Mouse (Mus musculus) retina, postnatal 1 day (tissue): ENCODE measurements around the gene Lipa.

Experiments used
- DNase-seq: peaks from one replicate; pipeline ENCODE4 v3.0.0-alpha.2; 2012

The Lipa gene

GRCm38 (mm10) chr19:34521978-34522377, 5.3 kb downstream of the Lipa start:
- DNase-seq = no peak

- no peak for DNase-seq
Observed at GRCm38 (mm10) chr19:34521361-34521760, 5.9 kb downstream of the Lipa start.

DNA sequence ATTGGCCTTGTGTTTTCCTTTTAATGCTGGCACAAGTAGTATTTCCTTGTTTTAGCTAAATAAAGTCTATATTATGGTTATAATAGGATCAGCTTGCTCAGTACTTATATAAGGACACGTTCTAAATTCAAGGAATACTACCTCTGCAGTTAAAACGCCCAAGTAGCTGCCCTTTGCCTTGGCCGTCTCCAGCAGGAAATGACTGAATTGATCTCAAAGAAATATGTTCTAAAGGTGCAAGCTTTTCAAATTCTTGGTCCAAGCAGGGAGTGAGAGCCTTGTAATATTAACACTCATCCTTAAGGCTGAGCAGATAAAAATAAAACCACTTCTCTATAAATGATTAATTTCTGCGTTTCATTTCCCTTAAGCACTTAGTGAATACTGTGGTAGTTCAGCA, 7.2 kb downstream of the Lipa start:
- DNase-seq = no peak

DNA sequence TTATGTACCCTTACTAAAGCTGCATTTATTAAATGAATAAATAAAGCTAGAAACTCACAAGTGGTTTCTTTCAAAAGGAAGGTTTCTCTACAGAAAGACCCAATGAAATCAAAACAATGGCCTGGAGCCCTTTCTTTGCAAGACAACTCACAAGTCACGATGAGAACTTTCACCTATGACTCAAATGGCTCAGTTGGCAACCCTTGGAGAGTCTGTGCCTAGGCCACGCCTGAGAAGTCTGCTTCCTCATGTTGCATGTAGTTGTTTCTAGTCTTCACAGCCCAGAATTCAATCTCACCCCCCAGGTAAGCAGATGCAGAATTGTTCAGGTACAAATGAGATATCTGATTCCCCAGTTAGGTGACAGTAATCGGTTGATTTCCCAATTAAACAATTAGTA, 7.6 kb downstream of the Lipa start:
- DNase-seq = no peak

DNA sequence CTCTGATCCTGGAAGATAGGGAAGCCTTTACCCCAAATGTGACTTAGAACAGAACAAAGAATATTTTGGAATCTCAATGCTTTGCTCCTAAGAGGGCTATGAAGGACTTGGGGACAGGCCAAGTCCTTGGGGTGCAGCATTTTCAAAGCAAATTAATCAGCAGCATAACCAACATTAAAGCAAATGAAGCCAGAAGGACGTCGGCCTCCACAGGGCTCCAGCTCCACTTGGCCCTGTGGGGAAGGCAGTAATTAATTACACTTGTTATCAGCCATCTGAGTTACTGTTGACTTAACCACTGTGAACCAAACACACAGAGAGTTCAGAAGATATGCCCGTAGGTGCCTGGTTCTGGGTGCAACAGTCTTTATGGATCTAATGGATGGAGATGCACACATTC, 8.5 kb downstream of the Lipa start:
- no peak for DNase-seq

DNA sequence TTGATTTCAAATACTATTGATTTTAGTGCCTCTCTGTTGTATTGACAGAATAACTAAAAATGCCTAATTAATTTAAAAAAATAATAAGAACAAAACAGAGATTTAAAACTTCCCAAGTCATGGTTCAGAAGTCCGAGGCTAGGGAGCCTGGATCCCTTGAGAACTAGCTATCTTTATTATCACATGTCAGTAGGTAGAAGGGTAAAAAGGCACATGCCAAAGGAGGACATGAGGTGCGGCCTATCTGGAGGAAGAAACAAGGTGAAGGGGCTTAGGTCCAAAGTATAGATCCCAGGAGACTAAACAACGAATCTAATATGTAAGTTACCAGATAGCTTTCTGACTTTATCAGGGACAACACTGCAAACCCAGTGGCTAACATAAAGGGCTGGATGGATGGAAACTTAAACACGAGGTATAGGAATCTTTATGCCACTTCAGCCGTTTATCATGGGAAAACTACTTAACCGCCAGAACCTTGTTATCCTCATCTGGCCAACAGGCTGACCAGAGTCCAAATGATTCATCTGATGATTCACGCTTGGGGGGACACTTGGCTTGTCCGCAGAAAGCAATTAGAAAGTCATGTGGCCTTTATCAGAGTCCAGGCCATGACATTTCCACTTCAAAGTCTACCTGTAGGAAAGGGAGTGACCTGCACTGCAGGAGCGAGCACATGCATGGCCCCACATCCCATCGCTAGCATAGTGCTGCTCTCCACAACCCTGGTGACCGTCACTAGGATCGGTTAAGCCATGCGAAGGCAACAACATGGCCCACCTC, 9.3 kb downstream of the Lipa start:
- DNase-seq = no peak

GRCm38 (mm10) chr19:34517197-34517596, 10.1 kb downstream of the Lipa start:
- no peak for DNase-seq

DNA sequence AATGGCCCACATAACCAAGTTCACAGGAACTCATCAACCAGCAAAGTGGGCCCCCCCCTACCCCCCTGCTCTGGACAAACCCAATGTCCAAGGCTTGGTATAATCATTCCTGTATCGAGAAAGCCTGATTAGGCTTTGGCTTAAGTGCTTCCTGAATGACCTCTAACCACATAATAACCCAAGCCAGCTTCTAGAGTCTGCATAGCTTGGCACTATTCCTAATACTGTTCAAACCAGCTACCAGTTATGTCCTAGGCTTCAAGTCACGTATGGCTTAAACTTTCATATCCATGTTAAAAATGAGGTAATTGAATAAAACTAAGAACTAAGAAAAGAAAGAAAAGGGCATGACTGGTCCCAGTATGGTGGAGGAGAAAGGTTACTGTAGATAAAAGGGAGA, 10.9 kb downstream of the Lipa start:
- DNase-seq = no peak

GRCm38 (mm10) chr19:34515681-34516080, 11.6 kb downstream of the Lipa start:
- DNase-seq = no peak

GRCm38 (mm10) chr19:34511528-34511927, 15.7 kb downstream of the Lipa start:
- no peak for DNase-seq

GRCm38 (mm10) chr19:34510717-34511116, 16.6 kb downstream of the Lipa start:
- DNase-seq = no peak

DNA sequence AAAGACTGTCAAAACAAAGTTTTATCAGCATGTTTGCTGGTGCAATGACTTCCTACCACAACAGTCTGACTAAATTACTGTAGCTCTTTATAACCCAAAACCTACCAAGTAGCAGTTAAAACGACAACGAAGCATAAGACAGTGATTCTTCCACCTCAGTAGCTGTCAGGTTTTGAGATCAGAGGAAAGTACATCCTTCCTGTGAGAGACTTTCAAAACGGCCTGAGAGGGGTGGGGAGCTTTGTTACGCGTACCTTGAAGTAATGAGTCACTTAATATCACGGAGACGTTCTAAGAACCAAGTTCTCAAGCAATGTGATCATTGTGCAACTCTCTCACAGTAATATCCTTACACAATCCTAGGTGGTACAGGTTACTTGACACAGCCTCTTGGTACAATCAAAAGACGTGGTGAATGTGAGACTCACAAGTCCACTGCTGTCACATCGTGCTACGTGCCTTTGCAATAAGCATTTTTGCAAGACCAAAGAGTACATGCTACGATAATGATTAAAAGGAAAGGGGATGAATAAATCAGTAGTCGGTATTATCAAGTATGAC, 22.0 kb downstream of the Lipa start:
- DNase-seq = no peak

DNA sequence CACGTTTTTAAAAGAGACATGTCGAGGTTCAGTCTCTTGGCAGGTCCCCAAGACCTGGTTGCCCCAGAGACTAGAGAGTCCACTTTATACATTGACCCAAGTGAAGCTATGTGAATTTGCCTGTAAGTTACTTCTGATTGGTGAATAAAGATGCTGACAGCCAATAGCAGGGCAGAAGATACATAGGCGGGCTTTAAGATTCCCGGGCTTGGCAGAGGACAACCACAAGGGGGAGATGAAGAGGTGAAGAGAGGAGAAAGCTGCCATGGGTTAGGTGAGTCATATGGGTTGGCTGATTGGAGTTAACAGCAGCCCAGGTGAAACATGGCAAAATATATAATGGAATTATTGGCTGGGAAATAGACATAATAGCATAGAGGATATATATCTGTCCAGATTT, 26.5 kb downstream of the Lipa start:
- peak; percentile 77 for DNase-seq

- no peak for DNase-seq
Observed at GRCm38 (mm10) chr19:34496353-34496752, 30.9 kb downstream of the Lipa start.

DNA sequence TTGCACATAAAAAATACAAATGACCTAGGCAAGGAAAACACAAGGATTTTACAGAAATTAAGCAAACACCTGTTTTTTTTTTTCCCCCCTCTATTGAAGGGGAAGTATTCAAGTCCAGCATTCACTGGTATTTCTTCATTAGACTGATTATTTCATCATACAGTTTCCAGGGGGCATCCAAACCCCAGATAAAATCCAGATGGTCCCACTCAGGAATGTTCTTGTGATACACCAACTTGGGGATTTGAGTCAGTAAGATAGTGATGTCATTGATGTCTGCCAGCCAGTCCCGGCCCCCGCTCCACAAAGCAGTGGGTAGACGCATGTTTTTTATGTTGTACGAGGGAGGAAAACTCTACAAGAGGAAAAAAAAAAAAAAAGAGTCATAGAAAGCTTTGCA, 33.4 kb downstream of the Lipa start:
- no peak for DNase-seq

DNA sequence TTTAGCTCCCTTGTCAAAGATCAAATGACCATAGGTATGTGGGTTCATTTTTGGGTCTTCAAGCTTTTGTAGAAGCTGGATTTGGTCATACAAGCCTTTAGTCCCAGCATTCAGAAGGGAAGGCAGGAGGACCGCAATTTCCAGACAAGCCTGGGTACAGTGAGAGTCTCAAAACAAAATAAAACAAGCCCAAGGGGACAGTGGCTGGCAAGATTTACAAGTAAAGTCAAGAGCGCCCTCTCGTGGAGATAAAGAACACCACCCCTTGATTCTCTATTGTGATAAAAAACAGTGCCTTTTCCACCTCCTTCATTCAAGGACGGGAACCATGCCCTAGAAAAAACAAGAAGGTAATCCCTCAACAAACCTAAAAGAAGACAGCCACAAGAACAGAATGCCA, 43.7 kb downstream of the Lipa start:
- peak; percentile 68 for DNase-seq

DNA sequence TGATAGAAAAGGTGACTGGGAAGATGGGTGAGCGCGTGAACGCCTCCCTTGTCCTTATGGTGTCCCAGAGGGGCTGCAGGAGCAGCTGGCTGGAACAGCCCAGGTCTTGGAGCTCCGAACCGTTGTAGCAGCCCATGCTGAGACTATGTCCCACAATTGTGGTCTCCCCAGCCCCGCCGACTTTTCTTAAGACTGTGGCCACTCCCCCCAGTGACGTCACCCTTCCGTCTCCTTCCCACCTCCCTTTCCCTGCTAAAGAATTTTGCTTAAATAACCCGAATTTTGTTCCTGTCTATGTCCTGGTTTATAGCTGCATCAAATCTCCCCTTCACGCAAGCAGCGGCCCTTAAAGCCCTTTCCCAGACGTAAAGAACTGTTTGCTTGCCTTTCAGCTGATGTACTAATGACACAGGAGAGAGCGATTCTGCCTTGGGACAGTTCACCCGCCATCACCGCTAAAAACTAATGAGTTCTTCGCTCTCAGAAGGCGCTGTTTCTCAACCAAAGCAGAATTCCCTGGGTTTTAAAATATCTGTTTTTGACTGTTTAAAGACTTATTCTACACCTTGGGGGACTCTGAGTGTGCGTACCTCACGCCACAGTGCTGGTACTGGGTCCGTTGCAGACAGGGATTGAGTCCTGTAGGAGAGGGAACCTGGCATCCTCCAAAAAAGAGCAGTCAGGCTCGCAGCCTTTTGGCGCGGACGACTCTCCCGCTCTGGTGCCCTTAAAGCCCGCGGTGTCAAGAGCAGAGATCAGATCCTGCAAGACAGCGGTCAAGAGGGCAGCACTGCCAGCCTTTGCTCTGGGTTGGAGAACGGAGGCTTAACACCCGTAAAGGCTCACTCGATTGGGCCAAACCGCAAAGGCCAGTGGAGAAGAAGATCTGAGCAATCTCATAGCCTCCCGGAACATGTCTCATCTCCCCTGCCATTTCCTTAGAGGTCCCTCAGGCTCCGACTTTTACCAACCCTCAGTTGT, 52.0 kb downstream of the Lipa start, which contains the start of gene Ch25h:
TSS of gene Ch25h (minus strand) at position 174 of the 981 bp plus-strand sequence.
- DNase-seq = peak; percentile 55

DNA sequence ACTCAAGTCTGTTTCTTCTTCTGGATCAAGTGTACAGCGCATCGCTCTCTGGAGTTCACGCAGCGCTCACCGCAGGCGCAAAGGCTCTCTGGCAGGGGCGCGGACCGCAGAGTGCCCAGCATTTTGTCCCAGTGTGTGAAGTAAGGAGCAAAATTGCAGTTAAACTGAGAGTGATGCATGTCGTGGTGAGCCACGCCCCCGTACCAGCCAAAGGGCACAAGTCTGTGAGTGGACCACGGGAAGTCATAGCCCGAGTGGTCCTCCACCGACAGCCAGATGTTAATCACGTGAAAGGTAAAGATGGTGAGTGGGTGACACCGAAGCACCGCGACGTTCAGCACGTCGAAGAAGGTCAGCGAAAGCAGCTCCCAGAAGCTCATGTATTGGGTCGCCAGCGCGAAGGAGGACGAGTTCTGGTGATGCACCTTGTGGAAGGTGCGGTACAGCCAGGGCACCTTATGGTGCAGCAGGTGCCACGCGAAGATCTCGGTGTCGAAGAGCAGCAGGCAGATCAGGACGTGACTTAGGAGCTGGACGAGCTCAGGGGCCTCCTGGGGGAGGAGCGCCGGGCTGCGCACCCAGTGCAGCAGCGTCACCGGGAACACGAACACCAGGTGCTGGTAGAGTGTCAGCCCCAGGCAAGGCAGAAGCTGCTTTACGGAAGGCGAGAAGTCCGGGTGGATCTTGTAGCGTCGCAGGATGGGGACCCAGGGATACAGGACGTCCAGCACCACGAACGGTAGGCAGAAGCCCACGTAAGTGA, 52.9 kb downstream of the Lipa start:
- peak; percentile 49 for DNase-seq

DNA sequence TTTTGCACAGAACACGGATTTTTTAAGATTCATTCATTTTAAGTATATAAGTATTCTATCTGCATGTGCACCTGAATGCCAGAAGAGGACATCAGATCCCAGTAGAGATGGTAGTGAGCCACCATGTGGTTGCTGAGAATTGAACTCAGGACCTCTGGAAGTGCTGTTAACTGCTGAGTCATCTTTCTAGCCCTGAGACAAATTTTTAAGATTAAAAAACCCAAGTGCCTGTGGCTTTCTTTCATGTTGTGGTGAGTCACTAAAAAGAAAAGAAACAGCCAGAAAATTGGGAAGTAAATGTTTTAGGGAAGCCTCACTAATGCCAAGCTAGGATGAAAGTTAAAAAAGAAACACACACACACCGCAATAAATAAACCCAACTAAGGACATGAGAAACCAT, 55.6 kb downstream of the Lipa start:
- no peak for DNase-seq

GRCm38 (mm10) chr19:34468794-34469193, 58.5 kb downstream of the Lipa start:
- no peak for DNase-seq

DNA sequence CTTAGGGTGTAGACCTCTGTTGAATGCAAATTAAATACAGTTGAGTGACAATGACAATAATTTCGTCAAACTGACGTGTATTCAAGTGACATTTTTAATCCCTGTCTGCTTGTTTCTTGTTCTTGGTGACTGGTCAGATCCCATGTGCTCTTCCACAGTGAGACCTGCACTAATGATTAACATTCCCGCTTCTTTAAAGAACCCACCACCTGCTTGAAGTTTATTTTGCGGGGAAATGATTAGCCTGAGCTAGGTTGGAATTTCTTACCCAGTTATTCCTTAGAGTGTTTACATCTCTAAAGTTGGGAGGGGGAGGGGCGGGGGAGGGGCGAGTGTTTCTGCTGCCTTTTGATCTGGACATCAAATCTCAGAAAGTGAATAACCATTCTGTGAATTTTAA, 59.1 kb downstream of the Lipa start:
- no peak for DNase-seq

GRCm38 (mm10) chr19:34464453-34464852, 62.8 kb downstream of the Lipa start:
- DNase-seq = no peak
